Mouse (Mus musculus): ENCODE results near the gene Tmem86b.
"Not testable (repeated sequence)": the region's sequence is repeated elsewhere in the genome, so short reads cannot be mapped to it uniquely, and the experiment has no call there.

The Tmem86b gene

GRCm38 (mm10) chr7:4581481-4581880 is 49.7 kb downstream of the Tmem86b start:
- intact Hi-C loops (cut with DNase I), result not testable (repeated sequence)

Small RNA genes lying within 50 kb of the gene (microRNA-seq; reads per million reads assigned to microRNA genes)
- gene Gm23577, result 0 reads per million in 2 experiments
